In the genomic region with DNA sequence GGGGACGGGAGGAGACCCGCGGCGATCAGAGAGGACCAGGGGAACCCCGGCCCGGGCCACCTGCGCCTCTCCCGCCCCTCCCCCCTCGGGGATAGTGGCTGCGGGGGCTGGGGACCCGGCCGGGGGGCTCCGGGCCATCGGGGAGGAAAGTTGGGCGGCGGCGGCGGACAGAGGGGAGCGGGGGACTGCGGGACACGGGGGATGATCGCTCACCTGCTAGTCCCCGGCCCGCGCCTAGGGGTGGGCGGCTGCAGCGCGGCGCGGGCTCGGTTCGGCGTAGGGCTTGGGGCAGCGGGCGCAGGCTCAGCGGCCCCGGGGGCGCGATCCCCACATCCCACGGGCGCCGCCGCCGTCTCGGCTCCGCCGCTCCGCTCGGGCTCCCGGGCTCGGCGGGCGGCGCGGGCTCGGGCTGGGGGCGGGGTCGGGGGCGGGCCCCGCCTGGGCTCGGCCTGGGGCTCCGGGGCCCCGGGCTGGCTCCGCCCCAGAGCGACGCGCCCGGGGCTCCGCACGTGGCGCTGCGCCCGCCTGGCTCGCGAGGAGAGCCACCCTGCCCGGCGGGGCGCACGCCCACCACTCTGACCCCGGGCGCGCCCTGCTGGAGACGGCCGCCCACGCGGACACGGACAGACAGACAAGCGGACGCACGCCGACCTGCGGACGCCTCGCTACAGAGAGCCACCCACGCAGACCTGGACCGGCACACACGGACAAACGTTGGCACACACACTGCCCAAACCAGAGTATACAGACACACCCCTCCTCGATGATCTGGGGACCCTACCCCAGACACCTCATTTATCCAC, we compare ENCODE assay signal across 8 mouse cellular contexts. TPM values are rescaled to one million over a fixed set of nuclear protein-coding genes. Genes with fewer than 3 reads are reported as not detected.
A peak's percentile ranks its signal among the peaks of the same experiment; 100 is the strongest.
DNase-seq lines count a peak whose midpoint lies in the region; ATAC-seq and TF ChIP-seq lines count a peak whose summit lies in the region.

Scn5a (minus strand) TSS at position 381 of the 803 bp plus-strand sequence.

- H3K4me2 ChIP-seq in myocyte (ENCODE audit: low read depth), result peak within 1 kb of the TSS; percentile 68

- H3K79me2 ChIP-seq in myocyte (ENCODE audit: control insufficient read depth, insufficient read depth), result peaks cover 13% of the 10 kb centered on the region

- H3K36me3 ChIP-seq in myocyte (ENCODE audit: control insufficient read depth, insufficient read depth), result no peaks in the 10 kb centered on the region

- H3K27me3 ChIP-seq in myocyte (ENCODE audit: control insufficient read depth, insufficient read depth, insufficient read length), result no peaks in the 10 kb centered on the region

- ATAC-seq in inflammation-experienced regulatory T-cells, adult 6 months, result no peak
- ATAC-seq in megakaryocyte-erythroid progenitor cell, adult 5-6 weeks (replicated peaks; ENCODE audit: low FRiP score, low TSS enrichment, poor library complexity, severe bottlenecking), result no peak
- no peak for ATAC-seq in activated CD4-positive, CD25-positive, alpha-beta regulatory T cell, adult 4 months

- H3ac ChIP-seq in myocyte (ENCODE audit: control insufficient read depth, insufficient read length), result peak within 1 kb of the TSS; percentile 21

- TF ChIP-seq POLR2A in myocyte (IDR thresholded peaks at IDR 0.05; ENCODE audit: insufficient read length, low read depth), result peak; percentile 31

- peak within 1 kb of the TSS; percentile 30 for H3K4me3 ChIP-seq in myocyte

- peak; percentile 21 for DNase-seq in urinary bladder, adult 2 months (ENCODE audit: low spot score)
- no peak for DNase-seq in urinary bladder, postnatal 14 days (ENCODE audit: low spot score)
- DNase-seq in heart, adult 8-10 months (ENCODE audit: low spot score), result no peak
- peak; percentile 39 for DNase-seq in kidney, postnatal 10 days

TF ChIP-seq in myocyte, 11 proteins besides CTCF, POLR2A, EP300 and RAD21:
- TF ChIP-seq MYOD1 (IDR thresholded peaks at IDR 0.05; ENCODE audit: control insufficient read depth in 1 of 3, insufficient read length in 2 of 3, low read depth in 2 of 3), result peak in 1 of 3 experiments; percentile 13
- TF ChIP-seq MYOG (IDR thresholded peaks at IDR 0.05; ENCODE audit: control insufficient read depth in 1 of 3, insufficient read depth in 1 of 3, insufficient read length in 2 of 3, low read depth in 2 of 3), result peak in 1 of 3 experiments; percentile 25
- TF ChIP-seq POLR2AphosphoS2 (IDR thresholded peaks at IDR 0.05; ENCODE audit: insufficient read length, low read depth), result no peak

RNA-seq across cellular contexts. Expression of gene Scn5a, which starts in this region (rescaled TPM):
- polyA plus RNA-seq in urinary bladder, adult 2 months (2012; rRNA removed), result 0.23 and 0.38 TPM in 2 replicates
- 100 to 1,000 TPM; 176 to 234 (median 203) TPM for total RNA-seq in heart, adult 8-10 months (2022)
- polyA plus RNA-seq in myocyte (2012; fragmentation: generic; extraction: Trizol), result 30.6 TPM
- not detected for polyA plus RNA-seq in inflammation-experienced regulatory T-cells, adult 6 months (2017; shearing (Covaris generic))
- total RNA-seq in megakaryocyte-erythroid progenitor cell, adult 5-6 weeks (2014; fragmentation: Nextera tagmentation), result not detected in 2 replicates
- total RNA-seq in megakaryocyte-erythroid progenitor cell, adult 5-6 weeks (2017), result not detected in 2 replicates
- under 1 TPM in 1 of 2 experiments, not detected in 1; 0.04 TPM for polyA plus RNA-seq in activated CD4-positive, CD25-positive, alpha-beta regulatory T cell, adult 4 months (2017; shearing (Covaris generic))

Comparison
In these comparisons a context has a peak if more than half of its experiments do, and no peak if none do; other contexts are left out.
1. RNA of gene Scn5a (total RNA-seq): 176 to 234 TPM in heart, adult 8-10 months; not detected in megakaryocyte-erythroid progenitor cell, adult 5-6 weeks; every median in the first group is over 100 times any median in the second.
2. RNA of gene Scn5a (polyA plus RNA-seq): 30.6 TPM in myocyte (single experiment); 0.23 to 0.38 TPM in urinary bladder, adult 2 months, 0.04 TPM in activated CD4-positive, CD25-positive, alpha-beta regulatory T cell, adult 4 months and not detected in inflammation-experienced regulatory T-cells, adult 6 months; every median in the first group is over 10 times any median in the second.
3. Peak in DNase-seq in urinary bladder, adult 2 months; RNA of the gene not detected or under 1 TPM.